Mouse (Mus musculus) kidney, adult 2 months (tissue): ENCODE data around the gene Slc35e3.

Experiments
- CTCF ChIP-seq: fragments of 200-500 bp; conservative IDR thresholded peaks from 2 replicates; pipeline ENCODE4 v1.5.1; 2011; ENCODE audit warnings: low read depth, mild to moderate bottlenecking, control low read depth, low read length, moderate library complexity, mixed read lengths; ENCODE audit not compliant: insufficient read depth, insufficient read length
- POLR2A ChIP-seq: fragments of 200-500 bp; IDR thresholded peaks from one replicate; pipeline ENCODE4 v1.6.1; 2011; ENCODE audit warnings: low read depth, low read length, control low read depth

- TF ChIP-seq CTCF (no peak), POLR2A (no peak)
Observed at GRCm38 (mm10) chr10:117763588-117764190, 17.5 kb upstream of the Slc35e3 start.
